Mouse (Mus musculus) layer of hippocampus, adult 18-20 months (tissue): ENCODE results near the gene Tgfb1i1. TPM values are rescaled to one million over a fixed set of nuclear protein-coding genes. Genes with fewer than 3 reads are reported as not detected.

ENCODE experiments used
- DNase-seq, 2 experiments: peaks; one replicate each; pipeline ENCODE4 v3.0.0; 2022; ENCODE audit warnings: low spot score in 2 of 2
- microRNA-seq, 2 experiments: library from miRNA; unstranded; fragments of <30 nt; microRNA quantifications; one replicate each; pipeline ENCODE4 v1.2.0; 2021
- total RNA-seq, 2 experiments: library from RNA; stranded (reverse); gene quantifications; 2 replicates each; pipeline ENCODE4 v1.2.3; 2021

Tgfb1i1 gene
- total RNA-seq, 2 experiments from 2014 or later = 9.2 to 12.0 TPM

DNA sequence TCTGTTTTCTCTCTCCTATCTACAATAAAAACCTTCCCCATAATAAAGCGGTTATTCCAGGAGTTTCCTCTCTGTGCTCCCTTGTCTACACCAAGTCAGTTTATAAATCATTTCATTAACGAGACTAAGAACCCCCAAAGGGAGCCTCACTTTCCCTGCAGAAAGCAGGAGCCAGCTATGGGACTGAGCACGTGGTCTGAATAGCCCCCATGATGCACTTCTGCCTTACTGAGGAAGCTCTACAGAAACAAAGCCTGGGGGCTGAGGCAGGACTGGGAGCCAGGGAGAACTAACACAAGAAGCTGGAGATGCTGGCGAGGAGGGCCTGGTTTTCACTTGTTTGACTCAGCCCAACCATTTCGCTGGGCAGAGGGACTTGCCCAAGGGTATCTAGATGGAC, 37.4 kb downstream of the Tgfb1i1 start:
- DNase-seq = no peak

DNA sequence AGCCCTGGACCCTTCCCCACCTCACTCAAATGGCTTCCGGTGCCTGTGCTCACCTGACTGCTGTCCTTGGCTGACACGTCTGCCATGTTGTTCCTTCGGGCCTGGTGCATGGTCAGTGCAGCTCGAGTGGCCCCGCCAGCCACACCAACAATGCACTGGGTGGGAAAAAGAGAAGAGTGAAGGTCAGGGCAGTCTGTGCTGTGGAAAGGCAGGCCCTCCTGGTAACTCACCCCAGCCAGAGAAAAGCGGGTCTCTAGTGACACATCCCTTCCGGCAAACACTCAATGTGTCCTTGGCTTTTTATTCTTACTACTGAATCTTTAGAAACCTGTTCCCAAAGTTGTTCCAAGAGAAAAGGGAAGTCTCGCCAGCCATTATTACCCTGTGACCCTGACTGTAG, 38.4 kb downstream of the Tgfb1i1 start:
- no peak for DNase-seq

DNA sequence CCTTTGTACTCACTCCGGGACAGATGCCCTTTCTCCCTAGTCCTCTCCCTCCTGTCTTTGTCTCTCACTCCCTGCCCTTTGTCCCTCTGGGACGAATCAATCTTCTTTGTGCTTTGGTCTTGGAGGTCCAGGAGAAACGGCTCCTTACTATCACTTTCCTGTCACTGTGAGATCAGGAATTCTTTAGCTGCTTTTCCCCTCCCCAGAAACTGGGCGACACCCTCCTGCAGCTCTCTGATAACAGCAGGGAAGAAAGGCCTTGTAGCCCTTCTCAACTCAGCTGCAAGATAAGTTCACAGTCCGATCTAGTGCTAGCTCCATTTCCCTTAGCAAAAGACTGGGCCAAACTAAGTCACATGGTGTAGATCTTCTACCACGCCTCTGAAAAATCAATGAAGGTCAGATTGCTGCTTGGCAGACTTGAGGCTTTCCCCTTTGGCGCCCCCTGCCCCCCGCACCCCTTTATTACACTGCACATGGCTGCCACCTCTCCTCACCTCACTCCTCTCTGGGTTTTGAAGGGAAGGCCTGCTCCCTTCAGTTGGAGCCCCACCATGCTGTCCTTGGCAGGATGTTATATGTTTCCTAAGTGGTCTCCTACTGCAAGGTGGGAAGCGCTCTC, 42.4 kb downstream of the Tgfb1i1 start:
- no peak for DNase-seq

DNA sequence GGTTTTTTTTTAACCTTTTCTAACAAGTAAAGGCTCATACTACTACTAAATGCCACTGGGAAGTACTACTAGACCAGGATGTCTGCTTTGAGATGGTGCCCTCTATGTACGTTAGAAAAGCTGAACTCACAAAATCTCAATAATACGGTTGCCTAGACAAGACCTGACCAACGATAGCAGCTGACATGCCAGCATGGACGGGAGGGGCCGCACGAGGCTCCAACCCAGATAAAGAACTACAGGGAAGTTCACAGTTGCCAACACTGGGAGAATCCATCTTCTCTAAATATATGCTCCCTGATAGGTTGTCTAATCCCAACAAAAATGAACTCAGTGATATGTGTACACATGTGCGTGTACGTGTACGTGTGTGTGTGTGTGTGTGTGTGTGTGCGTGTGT, 48.2 kb downstream of the Tgfb1i1 start:
- DNase-seq = no peak

DNA sequence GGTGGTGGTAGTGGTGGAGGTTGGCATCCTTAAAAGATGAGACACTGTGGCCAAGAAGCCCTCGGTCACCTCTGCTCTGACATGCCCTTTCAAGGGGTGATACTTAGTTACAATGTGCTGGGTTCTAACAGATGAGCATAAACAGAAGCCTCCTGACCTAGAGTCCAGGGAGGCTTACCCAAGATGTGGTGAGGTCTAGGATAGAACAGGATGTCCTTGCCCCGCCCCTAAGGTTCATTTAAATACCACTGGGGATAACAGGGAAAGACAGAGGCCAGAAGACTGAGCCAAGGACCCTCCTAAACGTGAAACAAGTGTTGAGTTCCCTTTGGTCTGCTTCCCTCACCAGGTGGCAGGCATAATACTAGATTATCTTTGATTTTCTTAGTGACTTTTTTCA, 49.9 kb downstream of the Tgfb1i1 start:
- no peak for DNase-seq

DNA sequence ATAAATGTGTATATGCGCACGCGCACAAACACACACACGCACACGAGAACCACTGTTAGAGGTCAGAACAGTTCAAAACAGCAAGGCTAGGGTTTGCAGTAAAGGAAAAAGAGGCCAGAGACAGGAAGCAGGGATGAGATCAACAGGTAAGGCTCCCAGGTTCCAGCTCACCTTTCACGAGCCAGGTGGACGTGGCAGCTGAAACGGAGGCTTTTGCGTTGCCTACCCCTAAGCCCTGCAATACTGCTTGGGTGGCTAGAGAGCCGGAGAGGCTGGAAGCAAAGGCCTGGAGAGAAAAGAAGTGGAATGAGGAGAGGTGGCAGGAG, 50.6 kb downstream of the Tgfb1i1 start:
- DNase-seq = no peak

DNA sequence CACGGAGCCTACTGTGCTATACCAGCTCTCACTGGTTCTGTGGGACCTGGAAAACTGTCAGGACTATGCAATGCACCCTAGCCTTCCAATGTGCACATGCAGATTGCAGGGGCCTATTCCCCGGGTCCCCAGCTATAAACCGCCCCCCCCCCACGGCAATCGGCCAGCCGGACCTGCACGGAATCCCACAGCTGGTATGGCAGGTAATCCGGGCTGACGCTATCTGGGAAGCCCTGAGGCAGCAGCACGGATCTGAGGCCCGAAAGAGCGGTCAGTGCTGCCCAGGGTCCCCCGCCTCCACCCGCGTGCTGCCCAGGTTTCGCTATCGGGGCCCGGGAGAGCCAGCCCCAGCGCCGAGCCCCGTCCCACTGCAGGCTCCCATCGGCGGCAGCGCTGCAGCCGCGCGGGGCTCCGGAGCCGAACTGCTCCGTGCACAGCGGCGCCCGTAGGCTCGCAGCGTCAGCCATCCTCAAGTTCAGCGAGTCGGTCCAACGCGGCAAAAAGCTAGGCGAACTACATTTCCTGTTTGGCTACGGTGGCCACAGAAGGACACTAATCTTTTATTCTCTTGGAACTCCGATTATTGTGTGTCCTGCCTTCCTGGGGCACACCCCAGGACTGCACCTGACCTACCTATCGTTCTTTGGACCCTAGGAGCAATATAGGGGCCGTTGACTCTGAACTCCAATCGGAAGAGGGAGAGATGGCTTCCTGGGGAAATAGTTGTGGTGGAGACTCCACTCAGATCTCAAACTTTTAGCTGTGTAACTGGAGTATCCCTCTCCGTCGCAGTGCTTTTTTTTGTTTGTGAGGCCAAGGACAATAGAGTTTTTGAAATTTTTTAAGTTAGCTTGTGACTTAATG, 51.2 kb downstream of the Tgfb1i1 start, which contains the start of gene BC017158:
Gene BC017158 (minus strand): TSS at position 554 of the 864 bp plus-strand sequence.
- peak; percentile 75 to 88 for DNase-seq

DNA sequence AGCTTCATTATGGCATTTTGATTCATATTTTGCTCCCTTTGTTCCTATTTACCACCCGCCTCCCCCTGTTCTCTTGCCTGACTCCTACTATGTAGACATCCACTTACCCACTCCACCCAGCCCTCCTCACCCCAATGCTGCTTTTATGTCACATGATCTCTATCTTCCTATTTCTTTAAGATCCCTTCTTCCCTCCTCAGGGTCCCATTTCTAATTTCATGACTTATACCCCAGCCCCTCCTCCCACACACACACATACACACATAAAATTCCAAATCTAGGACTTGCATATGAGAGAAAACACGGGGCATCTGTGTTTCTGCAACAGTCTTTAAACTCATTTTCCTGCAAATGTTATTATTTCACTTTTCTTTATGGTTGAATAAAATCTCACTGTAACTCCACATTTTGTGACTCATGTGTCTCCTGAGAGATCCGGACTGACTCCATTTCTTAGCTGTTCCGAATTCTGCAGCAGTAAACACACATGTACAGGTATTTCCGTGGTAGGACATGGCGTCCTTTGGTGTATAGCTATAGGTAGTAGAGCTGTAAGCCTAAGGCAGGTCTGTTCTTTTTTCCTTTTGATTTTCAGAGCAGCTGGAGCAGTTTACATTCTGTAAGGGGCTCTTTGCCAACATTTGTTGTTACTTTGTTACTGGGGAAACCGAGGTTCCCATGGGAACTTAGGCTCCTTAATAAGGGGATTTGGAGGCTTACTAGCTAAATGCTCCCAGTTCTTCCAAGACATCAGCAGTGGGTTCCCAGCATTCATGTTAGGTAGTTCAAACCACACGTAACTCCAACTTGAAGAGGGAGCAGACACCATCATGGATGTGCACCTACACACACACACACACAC, 52.1 kb downstream of the Tgfb1i1 start:
- peak in 1 of 2 experiments; percentile 36 for DNase-seq

DNA sequence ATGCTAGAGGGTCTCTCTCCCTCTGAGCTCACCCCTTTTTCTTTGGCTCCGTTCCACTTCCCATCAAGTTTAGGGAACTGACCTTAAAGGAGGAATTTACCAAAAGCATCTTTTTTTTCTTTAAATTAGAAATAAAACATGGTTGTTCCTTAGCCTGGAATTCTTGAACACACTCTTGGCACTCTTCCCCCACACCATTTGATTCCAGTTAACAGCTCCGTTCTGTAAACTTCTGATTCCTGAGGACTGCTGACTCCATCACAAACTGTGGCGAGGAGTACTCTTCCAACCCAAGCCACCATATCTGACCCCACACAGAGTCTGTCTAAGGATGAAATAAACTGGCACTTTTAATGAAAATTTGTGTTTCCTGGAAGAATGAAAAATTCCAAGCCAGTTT, 54.3 kb downstream of the Tgfb1i1 start:
- no peak for DNase-seq

DNA sequence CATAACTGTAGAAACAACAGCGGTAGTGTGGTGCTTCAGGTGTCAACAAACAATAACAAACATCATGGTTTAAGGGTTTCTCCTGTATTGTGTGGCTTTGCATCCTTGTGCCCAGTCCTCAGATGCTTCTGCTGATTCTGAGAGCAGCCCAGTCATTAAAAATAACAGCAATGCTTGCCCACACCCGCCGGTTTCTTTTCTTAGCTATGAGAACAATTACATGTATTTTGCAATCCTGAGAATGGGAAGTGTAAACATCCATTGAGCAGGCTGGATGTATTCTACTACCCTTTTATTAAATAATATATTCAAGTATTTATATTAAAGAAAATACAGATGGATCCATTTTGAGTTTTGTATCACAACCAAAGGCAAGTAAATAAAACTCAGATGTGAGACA, 55.5 kb downstream of the Tgfb1i1 start:
- DNase-seq = no peak

DNA sequence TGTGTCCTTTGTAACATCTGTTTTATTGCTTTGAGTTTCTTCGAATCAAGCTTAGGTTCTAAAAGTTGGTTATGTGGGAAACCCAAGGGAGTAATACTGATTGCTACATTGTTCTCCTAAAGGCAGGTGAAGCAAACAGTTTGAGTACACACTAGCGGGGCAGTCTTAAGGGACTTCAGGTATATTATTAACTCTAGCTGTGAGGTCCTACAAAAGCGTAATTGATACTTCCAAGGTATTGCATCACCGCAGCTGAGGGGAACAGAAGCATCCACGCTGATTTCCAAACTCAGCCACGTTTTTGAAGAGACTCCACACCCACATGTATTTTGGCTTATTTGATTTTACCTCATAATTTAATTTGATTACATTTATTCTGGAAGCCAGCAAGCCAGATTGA, 57.6 kb downstream of the Tgfb1i1 start:
- DNase-seq = no peak

DNA sequence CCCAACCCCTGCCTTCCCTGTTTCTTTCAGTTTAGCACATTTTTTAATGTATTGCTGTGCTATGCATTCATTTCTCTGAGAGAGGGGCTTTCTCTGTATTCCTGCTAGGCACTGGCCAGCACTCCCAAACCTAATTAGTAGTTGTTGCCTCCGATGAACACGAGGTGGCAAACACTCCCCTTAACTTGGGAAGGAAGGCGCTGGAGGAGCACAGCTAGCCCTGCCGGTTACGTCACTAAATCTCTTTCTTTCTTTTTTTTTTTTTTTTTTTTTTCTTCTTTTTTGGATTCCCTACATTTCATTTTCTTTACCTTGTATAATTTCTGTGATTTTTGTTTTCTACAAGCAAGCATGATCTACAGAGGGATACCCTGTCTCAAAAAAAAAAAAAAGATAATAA, 58.3 kb downstream of the Tgfb1i1 start:
- DNase-seq = peak in 1 of 2 experiments; percentile 38

Small RNA genes within 50 kb of the gene (microRNA-seq; reads per million reads assigned to microRNA genes)
- gene Mir3103 = 0.74 to 0.98 reads per million in 2 experiments

Other genes with a start within 250 kb of the Tgfb1i1 start
- under 1 TPM; 0.32 to 0.58 TPM for gene Trim72, start 242.9 kb upstream of the Tgfb1i1 start, total RNA-seq
- 10 to 100 TPM; 11.0 to 11.2 TPM for gene Itgam, start 184.2 kb upstream of the Tgfb1i1 start, total RNA-seq
- under 1 TPM in 1 of 2 experiments, not detected in 1; 0.25 TPM for gene Gm49368, start 184.1 kb upstream of the Tgfb1i1 start, total RNA-seq
- gene Itgax, start 117.3 kb upstream of the Tgfb1i1 start, total RNA-seq = under 1 TPM; 0.13 to 0.59 TPM
- gene Itgad, start 92.4 kb upstream of the Tgfb1i1 start, total RNA-seq = under 1 TPM; 0.20 to 0.71 TPM
- 1 to 10 TPM; 4.7 TPM for gene Cox6a2, start 40.4 kb upstream of the Tgfb1i1 start, total RNA-seq
- 10 to 100 TPM; 11.5 to 12.6 TPM for gene Armc5, start 9.5 kb upstream of the Tgfb1i1 start, total RNA-seq
- gene 9130023H24Rik, start 8.8 kb upstream of the Tgfb1i1 start, total RNA-seq = 1 to 10 TPM; 3.3 TPM
- gene Slc5a2, start 18.8 kb downstream of the Tgfb1i1 start, total RNA-seq = not detected
- gene BC017158, start 51.4 kb downstream of the Tgfb1i1 start, total RNA-seq = 10 to 100 TPM; 24.0 to 25.9 TPM
- gene Rgs10, start 171.9 kb downstream of the Tgfb1i1 start, total RNA-seq = 10 to 100 TPM; 42.3 to 45.3 TPM
- gene Tial1, start 214.9 kb downstream of the Tgfb1i1 start, total RNA-seq = 100 to 1,000 TPM in 1 of 2 experiments, 10 to 100 TPM in 1; 98.2 to 110 TPM